In genomic region chr16:63872313-63872712, GRCm38 (mm10) we compare ENCODE assay signal across 9 mouse cellular contexts. TPM values are rescaled to one million over a fixed set of nuclear protein-coding genes. Genes with fewer than 3 reads are reported as not detected.
A peak's percentile ranks its signal among the peaks of the same experiment; 100 is the strongest.
DNase-seq lines count a peak whose midpoint lies in the region; ATAC-seq lines count a peak whose summit lies in the region.
"Had no signal": no experiment of that assay in that cellular context is flagged by ENCODE, and none has a peak within 500 bp of the region (broad histone marks: within the 10 kb centered on the region; RNA-seq: fewer than 3 reads in every experiment).

No protein-coding gene starts in this region.

- no peaks in the 10 kb centered on the region for H3K9me3 ChIP-seq in midbrain, embryonic 10.5 days (replicated peaks)
- H3K9me3 ChIP-seq in midbrain, embryonic 15.5 days: no peaks in the 10 kb centered on the region
- H3K9me3 ChIP-seq in embryonic facial prominence, embryonic 11.5 days (replicated peaks; ENCODE audit: control insufficient read depth, low read length): no peaks in the 10 kb centered on the region

- no peaks in the 10 kb centered on the region for H3K36me3 ChIP-seq in midbrain, embryonic 10.5 days
- H3K36me3 ChIP-seq in midbrain, embryonic 15.5 days (replicated peaks): no peaks in the 10 kb centered on the region
- no peaks in the 10 kb centered on the region for H3K36me3 ChIP-seq in embryonic facial prominence, embryonic 11.5 days (replicated peaks; ENCODE audit: control insufficient read depth, insufficient read depth, low read depth, low read length)

- H3K27me3 ChIP-seq in midbrain, embryonic 10.5 days (ENCODE audit: low read depth, poor library complexity, severe bottlenecking): peaks cover 46% of the 10 kb centered on the region
- peaks cover 5% of the 10 kb centered on the region for H3K27me3 ChIP-seq in midbrain, embryonic 15.5 days (replicated peaks)
- no peaks in the 10 kb centered on the region for H3K27me3 ChIP-seq in embryonic facial prominence, embryonic 11.5 days (ENCODE audit: control insufficient read depth, insufficient read depth, low read length)

- ATAC-seq in midbrain, embryonic 15.5 days (replicated peaks): no peak
- no peak for ATAC-seq in embryonic facial prominence, embryonic 11.5 days (replicated peaks; ENCODE audit: insufficient number of reproducible peaks, low FRiP score, low TSS enrichment, low read depth)
- ATAC-seq in monocyte, adult 5-6 weeks (replicated peaks; ENCODE audit: insufficient number of reproducible peaks, low FRiP score, low TSS enrichment, poor library complexity, severe bottlenecking): no peak

- H3K4me3 ChIP-seq in midbrain, embryonic 10.5 days: no peak overlapping the region
- H3K4me3 ChIP-seq in midbrain, embryonic 15.5 days: no peak overlapping the region
- H3K4me3 ChIP-seq in embryonic facial prominence, embryonic 11.5 days (ENCODE audit: low read depth, low read length): no peak overlapping the region

- DNase-seq in gastrocnemius, adult 18-20 months (ENCODE audit: low spot score): peak; percentile 2
- no peak for DNase-seq in gastrocnemius, postnatal 36 days
- peak; percentile 36 for DNase-seq in midbrain, embryonic 10.5 days (ENCODE audit: low spot score)
- DNase-seq in adrenal gland, postnatal 25 days: peak; percentile 27
- peak; percentile 74 for DNase-seq in embryonic facial prominence, embryonic 11.5 days (ENCODE audit: low spot score)
- peak; percentile 62 for DNase-seq in mesoderm, embryonic 11.5 days (ENCODE audit: low read depth, low spot score)

- no peak overlapping the region for H3K4me2 ChIP-seq in midbrain, embryonic 15.5 days
- H3K4me2 ChIP-seq in embryonic facial prominence, embryonic 11.5 days (ENCODE audit: low read depth, low read length): no peak overlapping the region

- WGBS in midbrain, embryonic 10.5 days: 16% methylated on average over 7 of the region's 7 CpGs
- 8% methylated on average over 7 of the region's 7 CpGs for WGBS in midbrain, embryonic 15.5 days
- WGBS in embryonic facial prominence, embryonic 11.5 days: 11% methylated on average over 7 of the region's 7 CpGs

- no peak overlapping the region for H3K27ac ChIP-seq in midbrain, embryonic 10.5 days (replicated peaks)
- no peak overlapping the region for H3K27ac ChIP-seq in midbrain, embryonic 15.5 days
- no peak overlapping the region for H3K27ac ChIP-seq in embryonic facial prominence, embryonic 11.5 days (replicated peaks; ENCODE audit: low read depth, low read length)

- peaks cover 17% of the 10 kb centered on the region for H3K4me1 ChIP-seq in midbrain, embryonic 10.5 days
- H3K4me1 ChIP-seq in midbrain, embryonic 15.5 days: no peaks in the 10 kb centered on the region
- no peaks in the 10 kb centered on the region for H3K4me1 ChIP-seq in embryonic facial prominence, embryonic 11.5 days (ENCODE audit: control insufficient read depth, insufficient read depth, low read length)

- intact Hi-C loops in gastrocnemius, postnatal 36 days (cut with DNase I): no loop called here

- H3K9ac ChIP-seq in midbrain, embryonic 15.5 days: no peak overlapping the region
- H3K9ac ChIP-seq in embryonic facial prominence, embryonic 11.5 days (replicated peaks; ENCODE audit: low read length): no peak overlapping the region

RNA-seq across cellular contexts. Expression of gene Epha3, which starts 8.3 kb away (rescaled TPM):
- total RNA-seq in gastrocnemius, adult 18-20 months (2021): under 1 TPM; 0.26 to 0.41 TPM
- total RNA-seq in gastrocnemius, postnatal 36 days (2021): under 1 TPM; 0.37 to 0.64 TPM
- polyA plus RNA-seq in midbrain, embryonic 10.5 days (2016; fragmentation: Nextera tagmentation; extraction: Ambion mirVana): 26.7 and 34.6 TPM in 2 replicates
- 16.5 and 22.3 TPM in 2 replicates for polyA plus RNA-seq in midbrain, embryonic 15.5 days (2015; fragmentation: Nextera tagmentation; extraction: Ambion mirVana)
- total RNA-seq in adrenal gland, postnatal 25 days (2021): 1.6 and 2.3 TPM in 2 replicates
- polyA plus RNA-seq in embryonic facial prominence, embryonic 11.5 days (2014; fragmentation: Nextera tagmentation; extraction: Ambion mirVana): 45.9 and 51.5 TPM in 2 replicates
- total RNA-seq in monocyte, adult 5-6 weeks (2017): not detected in 3 replicates
- total RNA-seq: neutrophil, adult 5-6 weeks had no signal

Comparison
In these comparisons a context has a peak if more than half of its experiments do, and no peak if none do; other contexts are left out.
1. DNase-seq: peak in gastrocnemius, adult 18-20 months (single experiment), midbrain, embryonic 10.5 days (single experiment), adrenal gland, postnatal 25 days (single experiment), embryonic facial prominence, embryonic 11.5 days (single experiment) and mesoderm, embryonic 11.5 days (single experiment); none in gastrocnemius, postnatal 36 days (0 of 2).